Mouse (Mus musculus) lung, postnatal 0 days (tissue): ENCODE results near the gene Pglyrp1.

Experiments used
- CTCF ChIP-seq: IDR thresholded peaks from 2 replicates; pipeline ENCODE4 v1.5.1; 2016; ENCODE audit warnings: antibody characterized with exemption, mild to moderate bottlenecking
- EP300 ChIP-seq: IDR thresholded peaks from 2 replicates; pipeline ENCODE4 v1.6.1; 2016; ENCODE audit warnings: antibody characterized with exemption, mild to moderate bottlenecking, control low read depth

GRCm38 (mm10) chr7:18893651-18894430 is 22.7 kb downstream of the Pglyrp1 start:
- TF ChIP-seq EP300 (no peak), CTCF (no peak)
